Mouse (Mus musculus) ovary, adult 2 months (tissue): ENCODE data around the gene Gm17455. TPM values are rescaled to one million over a fixed set of nuclear protein-coding genes. Genes with fewer than 3 reads are reported as not detected.

Experiments used
- polyA plus RNA-seq: library from polyadenylated mRNA; depleted of rRNA; stranded (reverse); fragments of >200 nt; gene quantifications from 2 replicates; pipeline ENCODE4 v1.2.3, GENCODE M21; 2012; rRNA removed

Gene Gm17455
- 2.0 and 2.6 TPM in 2 replicates for polyA plus RNA-seq

GRCm38 (mm10) chr10:60399449-60399848 is at the start of gene Gm17455:
Gene Gm17455, plus strand, starts transcription at chr10:60399726.

Other genes with a start within 250 kb of the Gm17455 start
- 9.3 and 9.7 TPM in 2 replicates for gene Chst3, start 180.5 kb upstream of the Gm17455 start, polyA plus RNA-seq
- 1,558 and 1,692 TPM in 2 replicates for gene Psap, start 122.1 kb upstream of the Gm17455 start, polyA plus RNA-seq
- gene Vsir, start 52.9 kb upstream of the Gm17455 start, polyA plus RNA-seq, result 30.4 and 37.7 TPM in 2 replicates